Mouse (Mus musculus): ENCODE measurements around the gene Sh3bp5l. TPM values are rescaled to one million over a fixed set of nuclear protein-coding genes. Genes with fewer than 3 reads are reported as not detected.
"Not testable (repeated sequence)": the region's sequence is repeated elsewhere in the genome, so short reads cannot be mapped to it uniquely, and the experiment has no call there.

Gene Sh3bp5l
- total and polyA plus RNA-seq, 3 experiments: 22.8 to 33.9 (median 28.4) TPM

GRCm38 (mm10) chr11:58303594-58303993 is 26.9 kb upstream of the Sh3bp5l start:
- H3K27ac ChIP-seq: no peak overlapping the region
- H3K9ac ChIP-seq (ENCODE audit: low read depth, low read length): no peak overlapping the region
- WGBS: 48% methylated on average over 7 of the region's 7 CpGs
- DNase-seq: no peak
- intact Hi-C loops (cut with DNase I): loop anchor here (5.0 to 10.0 kb wide), 4 partner anchors 126 to 339 kb away; partner anchors contain the start of gene Cnot8
- H3K4me3 ChIP-seq: peak overlapping the region; percentile 43; the same call in 1 of the 2 replicates
- no peaks in the 10 kb centered on the region for H3K36me3 ChIP-seq (ENCODE audit: control insufficient read depth, insufficient read depth, low read length)
- peaks cover 4% of the 10 kb centered on the region; the same call in 1 of the 2 replicates for H3K4me1 ChIP-seq (ENCODE audit: control insufficient read depth, insufficient read depth, low read length)
- H3K79me2 ChIP-seq (replicated peaks; ENCODE audit: control insufficient read depth, insufficient read depth, low read length): no peaks in the 10 kb centered on the region
- no peaks in the 10 kb centered on the region for H3K27me3 ChIP-seq (ENCODE audit: control insufficient read depth, insufficient read depth, low read length)
- TF ChIP-seq EP300 (IDR thresholded peaks at IDR 0.05; ENCODE audit: insufficient read depth, low read depth, low read length): no peak
- no peak for TF ChIP-seq POLR2A (IDR thresholded peaks at IDR 0.05; ENCODE audit: insufficient read depth, low read depth, low read length)
- no peak for TF ChIP-seq CTCF (IDR thresholded peaks at IDR 0.05)

- H3K27ac ChIP-seq; H3K4me1 ChIP-seq (ENCODE audit: control insufficient read depth, insufficient read depth, low read length); H3K4me3 ChIP-seq; H3K9ac ChIP-seq (ENCODE audit: low read depth, low read length); DNase-seq; H3K27me3 ChIP-seq (ENCODE audit: control insufficient read depth, insufficient read depth, low read length); H3K36me3 ChIP-seq (ENCODE audit: control insufficient read depth, insufficient read depth, low read length); H3K79me2 ChIP-seq (replicated peaks; ENCODE audit: control insufficient read depth, insufficient read depth, low read length): not testable (repeated sequence)
- intact Hi-C loops (cut with DNase I): loop anchor here (10.0 kb wide), 2 partner anchors 200 to 340 kb away; partner anchors contain the start of gene Cnot8
- WGBS: 95% methylated on average over 8 of the region's 8 CpGs
Observed at GRCm38 (mm10) chr11:58305299-58305698, 25.2 kb upstream of the Sh3bp5l start.

- Histone ChIP-seq H3K27me3 (ENCODE audit: control insufficient read depth, insufficient read depth, low read length) (no peaks in the 10 kb centered on the region), H3K4me1 (ENCODE audit: control insufficient read depth, insufficient read depth, low read length) (peaks cover 3% of the 10 kb centered on the region; the same call in 1 of the 2 replicates), H3K27ac (peak within 1 kb of the TSS; percentile 58), H3K79me2 (replicated peaks; ENCODE audit: control insufficient read depth, insufficient read depth, low read length) (no peaks in the 10 kb centered on the region), H3K36me3 (ENCODE audit: control insufficient read depth, insufficient read depth, low read length) (no peaks in the 10 kb centered on the region), H3K9ac (ENCODE audit: low read depth, low read length) (peak within 1 kb of the TSS; percentile 65), H3K4me3 (peak within 1 kb of the TSS; percentile 66)
- under 1% methylated on average over 34 of the region's 34 CpGs for WGBS
- peak; percentile 93 to 95 for DNase-seq
- intact Hi-C loops (cut with DNase I): loop anchor here (2.0 to 10.0 kb wide), 3 partner anchors 16 to 342 kb away; partner anchors contain the start of gene Cnot8
- peak; percentile 41; the same call in 1 of the 2 replicates for TF ChIP-seq POLR2A (IDR thresholded peaks at IDR 0.05; ENCODE audit: insufficient read depth, low read depth, low read length)
- TF ChIP-seq EP300 (IDR thresholded peaks at IDR 0.05; ENCODE audit: insufficient read depth, low read depth, low read length): no peak
Observed at GRCm38 (mm10) chr11:58306860-58307308, 23.6 kb upstream of the Sh3bp5l start, which contains the start of gene Zfp692. Gene Zfp692 (plus strand): TSS chr11:58307069.

GRCm38 (mm10) chr11:58307411-58308080 is 23.0 kb upstream of the Sh3bp5l start:
- Histone ChIP-seq H3K27me3 (ENCODE audit: control insufficient read depth, insufficient read depth, low read length) (no peaks in the 10 kb centered on the region), H3K79me2 (replicated peaks; ENCODE audit: control insufficient read depth, insufficient read depth, low read length) (no peaks in the 10 kb centered on the region), H3K27ac (peak overlapping the region; percentile 58), H3K4me1 (ENCODE audit: control insufficient read depth, insufficient read depth, low read length) (peaks cover 3% of the 10 kb centered on the region; the same call in 1 of the 2 replicates), H3K36me3 (ENCODE audit: control insufficient read depth, insufficient read depth, low read length) (no peaks in the 10 kb centered on the region), H3K4me3 (peak overlapping the region; percentile 66), H3K9ac (ENCODE audit: low read depth, low read length) (peak overlapping the region; percentile 65)
- intact Hi-C loops (cut with DNase I): loop anchor here (2.0 to 10.0 kb wide), 3 partner anchors 15 to 343 kb away; partner anchors contain the start of gene Cnot8
- DNase-seq: peak; percentile 64 to 72
- TF ChIP-seq EP300 (IDR thresholded peaks at IDR 0.05; ENCODE audit: insufficient read depth, low read depth, low read length) (no peak), CTCF (IDR thresholded peaks at IDR 0.05) (peak; percentile 23; the same call in 1 of the 2 replicates)
- 3% methylated on average over 42 of the region's 42 CpGs for WGBS

GRCm38 (mm10) chr11:58308661-58309060 is 21.9 kb upstream of the Sh3bp5l start:
- no peak overlapping the region for H3K27ac ChIP-seq
- DNase-seq: no peak
- no peaks in the 10 kb centered on the region for H3K27me3 ChIP-seq (ENCODE audit: control insufficient read depth, insufficient read depth, low read length)
- no peaks in the 10 kb centered on the region for H3K36me3 ChIP-seq (ENCODE audit: control insufficient read depth, insufficient read depth, low read length)
- H3K4me1 ChIP-seq (ENCODE audit: control insufficient read depth, insufficient read depth, low read length): peaks cover 2% of the 10 kb centered on the region; the same call in 1 of the 2 replicates
- TF ChIP-seq CTCF (IDR thresholded peaks at IDR 0.05) (no peak), EP300 (IDR thresholded peaks at IDR 0.05; ENCODE audit: insufficient read depth, low read depth, low read length) (no peak), POLR2A (IDR thresholded peaks at IDR 0.05; ENCODE audit: insufficient read depth, low read depth, low read length) (no peak)
- no peaks in the 10 kb centered on the region for H3K79me2 ChIP-seq (replicated peaks; ENCODE audit: control insufficient read depth, insufficient read depth, low read length)
- H3K9ac ChIP-seq (ENCODE audit: low read depth, low read length): no peak overlapping the region
- no peak overlapping the region for H3K4me3 ChIP-seq
- 98% methylated on average over 9 of the region's 9 CpGs for WGBS
- intact Hi-C loops (cut with DNase I): loop anchor here (10.0 kb wide), 2 partner anchors 204 to 344 kb away; partner anchors contain the start of gene Cnot8

GRCm38 (mm10) chr11:58314069-58314468 is 16.5 kb upstream of the Sh3bp5l start:
- no peaks in the 10 kb centered on the region for H3K36me3 ChIP-seq (ENCODE audit: control insufficient read depth, insufficient read depth, low read length)
- H3K9ac ChIP-seq (ENCODE audit: low read depth, low read length): no peak overlapping the region
- intact Hi-C loops (cut with DNase I): no loop called here
- DNase-seq: no peak
- no peak overlapping the region for H3K4me3 ChIP-seq
- no peaks in the 10 kb centered on the region for H3K27me3 ChIP-seq (ENCODE audit: control insufficient read depth, insufficient read depth, low read length)
- no peaks in the 10 kb centered on the region for H3K4me1 ChIP-seq (ENCODE audit: control insufficient read depth, insufficient read depth, low read length)
- TF ChIP-seq CTCF (IDR thresholded peaks at IDR 0.05) (no peak), EP300 (IDR thresholded peaks at IDR 0.05; ENCODE audit: insufficient read depth, low read depth, low read length) (no peak), POLR2A (IDR thresholded peaks at IDR 0.05; ENCODE audit: insufficient read depth, low read depth, low read length) (peak; percentile 41; the same call in 1 of the 2 replicates)
- 55% methylated on average over 6 of the region's 6 CpGs for WGBS
- no peaks in the 10 kb centered on the region for H3K79me2 ChIP-seq (replicated peaks; ENCODE audit: control insufficient read depth, insufficient read depth, low read length)
- H3K27ac ChIP-seq: no peak overlapping the region

All from heart, adult 2 months (tissue).